In genomic region chr1:77933095-77933766, GRCm38 (mm10) we compare ENCODE assay signal across 29 mouse cellular contexts.
A peak's percentile ranks its signal among the peaks of the same experiment; 100 is the strongest.
DNase-seq lines count a peak whose midpoint lies in the region; ATAC-seq and TF ChIP-seq lines count a peak whose summit lies in the region.
"Had no signal": no experiment of that assay in that cellular context is flagged by ENCODE, and none has a peak within 500 bp of the region (broad histone marks: within the 10 kb centered on the region; RNA-seq: fewer than 3 reads in every experiment).

No protein-coding gene starts in this region.

- H3K4me1 ChIP-seq in heart, adult 2 months (ENCODE audit: control insufficient read depth, insufficient read depth, low read length), result no peaks in the 10 kb centered on the region
- H3K4me1 ChIP-seq in lung, postnatal 0 days (ENCODE audit: insufficient read depth, low read depth, low read length), result no peaks in the 10 kb centered on the region
- peaks cover 20% of the 10 kb centered on the region for H3K4me1 ChIP-seq in neural tube, embryonic 15.5 days
- H3K4me1 ChIP-seq: intestine, embryonic 15.5 days; liver, embryonic 15.5 days; midbrain, embryonic 10.5 days; midbrain, embryonic 15.5 days; stomach, embryonic 15.5 days had no signal

- no peak overlapping the region for H3K4me2 ChIP-seq in lung, postnatal 0 days (replicated peaks; ENCODE audit: low read depth, low read length)
- H3K4me2 ChIP-seq in neural tube, embryonic 15.5 days, result no peak overlapping the region
- H3K4me2 ChIP-seq: heart, embryonic 15.5 days; hindbrain, embryonic 12.5 days; intestine, embryonic 15.5 days; liver, embryonic 15.5 days; midbrain, embryonic 15.5 days; stomach, embryonic 15.5 days had no signal

- no peak overlapping the region for H3K4me3 ChIP-seq in heart, adult 2 months
- H3K4me3 ChIP-seq in lung, postnatal 0 days (ENCODE audit: low read depth, low read length), result no peak overlapping the region
- H3K4me3 ChIP-seq in neural tube, embryonic 15.5 days (replicated peaks), result no peak overlapping the region
- H3K4me3 ChIP-seq: erythroblast, embryonic 14.5 days; heart, embryonic 10.5 days; heart, embryonic 15.5 days; hindbrain, embryonic 12.5 days; intestine, embryonic 15.5 days; liver, embryonic 15.5 days; midbrain, embryonic 10.5 days; midbrain, embryonic 15.5 days; stomach, embryonic 15.5 days had no signal

- no peaks in the 10 kb centered on the region for H3K36me3 ChIP-seq in heart, adult 2 months (ENCODE audit: control insufficient read depth, insufficient read depth, low read length)
- H3K36me3 ChIP-seq in lung, postnatal 0 days (ENCODE audit: insufficient read depth, low read length), result no peaks in the 10 kb centered on the region
- H3K36me3 ChIP-seq in neural tube, embryonic 15.5 days, result no peaks in the 10 kb centered on the region
- H3K36me3 ChIP-seq: heart, embryonic 10.5 days; heart, embryonic 15.5 days; hindbrain, embryonic 12.5 days; intestine, embryonic 15.5 days; liver, embryonic 15.5 days; midbrain, embryonic 10.5 days; midbrain, embryonic 15.5 days; stomach, embryonic 15.5 days had no signal

- intact Hi-C loops in heart, adult 2 months (cut with DNase I), result no loop called here

- DNase-seq in heart, adult 11 months, result peak; percentile 13
- no peak for DNase-seq in heart, adult 2 months
- DNase-seq in lung, postnatal 0 days (ENCODE audit: low spot score), result peak; percentile 51
- no peak for DNase-seq in lung, adult 18-20 months
- DNase-seq in lung, postnatal 10 days, result peak; percentile 41
- DNase-seq in frontal cortex, postnatal 25 days (ENCODE audit: low spot score in 2 of 2), result no peak
- DNase-seq: adrenal gland, postnatal 14 days; cerebellum, adult 11-12 months; cerebellum, postnatal 10 days; kidney, adult 8-10 months; kidney, postnatal 4 days; layer of hippocampus, postnatal 36 days; left cerebral cortex, postnatal 4 days; right cerebral cortex, postnatal 25 days; thymus, postnatal 14 days had no signal

- H3K27me3 ChIP-seq in heart, adult 2 months (ENCODE audit: control insufficient read depth, insufficient read depth, low read length), result no peaks in the 10 kb centered on the region
- no peaks in the 10 kb centered on the region for H3K27me3 ChIP-seq in lung, postnatal 0 days (replicated peaks; ENCODE audit: insufficient read depth, low read length)
- no peaks in the 10 kb centered on the region for H3K27me3 ChIP-seq in neural tube, embryonic 15.5 days (replicated peaks)
- H3K27me3 ChIP-seq: heart, embryonic 15.5 days; hindbrain, embryonic 12.5 days; intestine, embryonic 15.5 days; liver, embryonic 15.5 days; midbrain, embryonic 15.5 days; Patski; stomach, embryonic 15.5 days had no signal

- TF ChIP-seq EP300 in heart, adult 2 months (IDR thresholded peaks at IDR 0.05; ENCODE audit: insufficient read depth, low read depth, low read length), result no peak
- no peak for TF ChIP-seq EP300 in lung, postnatal 0 days (IDR thresholded peaks at IDR 0.05)

- no peak overlapping the region for H3K9ac ChIP-seq in heart, adult 2 months (ENCODE audit: low read depth, low read length)
- no peak overlapping the region for H3K9ac ChIP-seq in lung, postnatal 0 days (replicated peaks; ENCODE audit: low read depth)
- H3K9ac ChIP-seq in neural tube, embryonic 15.5 days (replicated peaks), result no peak overlapping the region
- H3K9ac ChIP-seq: heart, embryonic 15.5 days; hindbrain, embryonic 12.5 days; intestine, embryonic 15.5 days; liver, embryonic 15.5 days; midbrain, embryonic 15.5 days; stomach, embryonic 15.5 days had no signal

- no peak for TF ChIP-seq CTCF in heart, adult 2 months (IDR thresholded peaks at IDR 0.05)
- TF ChIP-seq CTCF in lung, postnatal 0 days (IDR thresholded peaks at IDR 0.05), result no peak

- 53% methylated on average over 6 of the region's 6 CpGs for WGBS in heart, adult 2 months
- 30% methylated on average over 6 of the region's 6 CpGs for WGBS in lung, postnatal 0 days
- WGBS in neural tube, embryonic 15.5 days, result 40% methylated on average over 6 of the region's 6 CpGs

- ATAC-seq in lung, postnatal 0 days, result peak; percentile 69
- peak; percentile 45; the same call in 1 of the 2 replicates for ATAC-seq in neural tube, embryonic 15.5 days (ENCODE audit: low FRiP score)
- no peak for ATAC-seq in frontal cortex, adult (ENCODE audit: low TSS enrichment)
- ATAC-seq: hindbrain, postnatal 0 days; intestine, embryonic 15.5 days; midbrain, embryonic 15.5 days; Patski had no signal

- no peak for TF ChIP-seq POLR2A in heart, adult 2 months (IDR thresholded peaks at IDR 0.05; ENCODE audit: insufficient read depth, low read depth, low read length)

- H3K27ac ChIP-seq in heart, adult 2 months, result no peak overlapping the region
- no peak overlapping the region for H3K27ac ChIP-seq in lung, postnatal 0 days (ENCODE audit: low read length)
- H3K27ac ChIP-seq in neural tube, embryonic 15.5 days (replicated peaks), result no peak overlapping the region
- H3K27ac ChIP-seq: heart, embryonic 10.5 days; heart, embryonic 15.5 days; hindbrain, embryonic 12.5 days; hindbrain, postnatal 0 days; intestine, embryonic 15.5 days; kidney, postnatal 0 days; liver, embryonic 15.5 days; midbrain, embryonic 10.5 days; midbrain, embryonic 15.5 days; stomach, embryonic 15.5 days had no signal

- H3K79me2 ChIP-seq in heart, adult 2 months (replicated peaks; ENCODE audit: control insufficient read depth, insufficient read depth, low read length), result no peaks in the 10 kb centered on the region

- H3K9me3 ChIP-seq in lung, postnatal 0 days (ENCODE audit: low read length), result no peaks in the 10 kb centered on the region
- no peaks in the 10 kb centered on the region for H3K9me3 ChIP-seq in neural tube, embryonic 15.5 days (replicated peaks)
- H3K9me3 ChIP-seq: heart, embryonic 10.5 days; heart, embryonic 15.5 days; hindbrain, embryonic 12.5 days; intestine, embryonic 15.5 days; liver, embryonic 15.5 days; midbrain, embryonic 10.5 days; midbrain, embryonic 15.5 days; stomach, embryonic 15.5 days had no signal

Comparison
In these comparisons a context has a peak if more than half of its experiments do, and no peak if none do; other contexts are left out.
1. DNase-seq: peak in heart, adult 11 months (single experiment), lung, postnatal 0 days (single experiment) and lung, postnatal 10 days (single experiment); none in heart, adult 2 months (0 of 2), lung, adult 18-20 months (0 of 2) and frontal cortex, postnatal 25 days (0 of 2).